Mouse (Mus musculus): ENCODE results near the gene Slc27a5. TPM values are rescaled to one million over a fixed set of nuclear protein-coding genes. Genes with fewer than 3 reads are reported as not detected.

The Slc27a5 gene
- total and polyA plus RNA-seq, 3 experiments, result 0.22 TPM; not detected in 2

- H3K27me3 ChIP-seq (ENCODE audit: insufficient read depth, low read length), result peaks cover 23% of the 10 kb centered on the region
- no peaks in the 10 kb centered on the region for H3K36me3 ChIP-seq (replicated peaks)
- ATAC-seq (ENCODE audit: extremely low read depth, insufficient number of reproducible peaks, low FRiP score, poor library complexity, severe bottlenecking) (no peak), DNase-seq (ENCODE audit: low spot score) (no peak)
- no peaks in the 10 kb centered on the region for H3K9me3 ChIP-seq (replicated peaks)
- H3K4me3 ChIP-seq (ENCODE audit: low read depth, low read length), result no peak overlapping the region
- TF ChIP-seq GATA2 (IDR thresholded peaks at IDR 0.05; ENCODE audit: borderline replicate concordance, low read depth, low read length) (no peak), POLR2AphosphoS5 (IDR thresholded peaks at IDR 0.05; ENCODE audit: insufficient replicate concordance, low read depth, low read length) (no peak), TAL1 (conservative IDR thresholded peaks at IDR 0.05; ENCODE audit: low read depth, low read length) (no peak), GATA1 (IDR thresholded peaks at IDR 0.05; ENCODE audit: borderline replicate concordance, low read length) (no peak), CTCF (IDR thresholded peaks at IDR 0.05; ENCODE audit: low read depth, low read length) (no peak)
- H3K4me1 ChIP-seq (ENCODE audit: insufficient read depth, low read depth, low read length), result peaks cover 15% of the 10 kb centered on the region
Measured at GRCm38 (mm10) chr7:13014275-13014839, 16.4 kb upstream of the Slc27a5 start.

- no peak overlapping the region for H3K4me3 ChIP-seq (ENCODE audit: low read depth, low read length)
- DNase-seq (ENCODE audit: low spot score) (no peak), ATAC-seq (ENCODE audit: extremely low read depth, insufficient number of reproducible peaks, low FRiP score, poor library complexity, severe bottlenecking) (no peak)
- peaks cover 23% of the 10 kb centered on the region for H3K27me3 ChIP-seq (ENCODE audit: insufficient read depth, low read length)
- H3K9me3 ChIP-seq (replicated peaks), result no peaks in the 10 kb centered on the region
- H3K36me3 ChIP-seq (replicated peaks), result peaks cover under 1% of the 10 kb centered on the region
- no peak for TF ChIP-seq GATA1 (IDR thresholded peaks at IDR 0.05; ENCODE audit: borderline replicate concordance, low read length)
- no peak for TF ChIP-seq TAL1 (conservative IDR thresholded peaks at IDR 0.05; ENCODE audit: low read depth, low read length)
- no peak for TF ChIP-seq GATA2 (IDR thresholded peaks at IDR 0.05; ENCODE audit: borderline replicate concordance, low read depth, low read length)
- no peak for TF ChIP-seq CTCF (IDR thresholded peaks at IDR 0.05; ENCODE audit: low read depth, low read length)
- no peak for TF ChIP-seq POLR2AphosphoS5 (IDR thresholded peaks at IDR 0.05; ENCODE audit: insufficient replicate concordance, low read depth, low read length)
- peaks cover 21% of the 10 kb centered on the region for H3K4me1 ChIP-seq (ENCODE audit: insufficient read depth, low read depth, low read length)
Measured at GRCm38 (mm10) chr7:13013671-13014070, 15.7 kb upstream of the Slc27a5 start.

- Histone ChIP-seq H3K9me3 (replicated peaks) (no peaks in the 10 kb centered on the region; the same call in 1 of the 2 replicates), H3K4me1 (ENCODE audit: insufficient read depth, low read depth, low read length) (peaks cover 45% of the 10 kb centered on the region), H3K36me3 (replicated peaks) (peaks cover 34% of the 10 kb centered on the region), H3K4me3 (ENCODE audit: low read depth, low read length) (peak within 1 kb of the TSS; percentile 90), H3K27me3 (ENCODE audit: insufficient read depth, low read length) (peaks cover 7% of the 10 kb centered on the region)
- DNase-seq (ENCODE audit: low spot score) (no peak), ATAC-seq (ENCODE audit: extremely low read depth, insufficient number of reproducible peaks, low FRiP score, poor library complexity, severe bottlenecking) (no peak; the same call in 1 of the 2 replicates)
- TF ChIP-seq CTCF (IDR thresholded peaks at IDR 0.05; ENCODE audit: low read depth, low read length) (no peak), POLR2AphosphoS5 (IDR thresholded peaks at IDR 0.05; ENCODE audit: insufficient replicate concordance, low read depth, low read length) (no peak), GATA2 (IDR thresholded peaks at IDR 0.05; ENCODE audit: borderline replicate concordance, low read depth, low read length) (no peak), TAL1 (conservative IDR thresholded peaks at IDR 0.05; ENCODE audit: low read depth, low read length) (no peak), GATA1 (IDR thresholded peaks at IDR 0.05; ENCODE audit: borderline replicate concordance, low read length) (no peak)
Measured at GRCm38 (mm10) chr7:13010005-13010908, 12.3 kb upstream of the Slc27a5 start, which contains the start of gene Zbtb45. Gene Zbtb45, minus strand, starts transcription at chr7:13010034.

GRCm38 (mm10) chr7:13009143-13010004 is 11.4 kb upstream of the Slc27a5 start:
- TF ChIP-seq GATA2 (IDR thresholded peaks at IDR 0.05; ENCODE audit: borderline replicate concordance, low read depth, low read length), result no peak
- TF ChIP-seq POLR2AphosphoS5 (IDR thresholded peaks at IDR 0.05; ENCODE audit: insufficient replicate concordance, low read depth, low read length), result no peak
- TF ChIP-seq CTCF (IDR thresholded peaks at IDR 0.05; ENCODE audit: low read depth, low read length), result peak; percentile 78
- Histone ChIP-seq H3K4me3 (ENCODE audit: low read depth, low read length) (peak overlapping the region; percentile 90), H3K36me3 (replicated peaks) (peaks cover 42% of the 10 kb centered on the region), H3K9me3 (replicated peaks) (no peaks in the 10 kb centered on the region; the same call in 1 of the 2 replicates), H3K4me1 (ENCODE audit: insufficient read depth, low read depth, low read length) (peaks cover 46% of the 10 kb centered on the region), H3K27me3 (ENCODE audit: insufficient read depth, low read length) (peaks cover 3% of the 10 kb centered on the region)
- ATAC-seq (ENCODE audit: extremely low read depth, insufficient number of reproducible peaks, low FRiP score, poor library complexity, severe bottlenecking) (peak; percentile 91), DNase-seq (ENCODE audit: low spot score) (peak; percentile 70)

- TF ChIP-seq GATA1 (IDR thresholded peaks at IDR 0.05; ENCODE audit: borderline replicate concordance, low read length) (no peak), GATA2 (IDR thresholded peaks at IDR 0.05; ENCODE audit: borderline replicate concordance, low read depth, low read length) (no peak), CTCF (IDR thresholded peaks at IDR 0.05; ENCODE audit: low read depth, low read length) (no peak), TAL1 (conservative IDR thresholded peaks at IDR 0.05; ENCODE audit: low read depth, low read length) (no peak), POLR2AphosphoS5 (IDR thresholded peaks at IDR 0.05; ENCODE audit: insufficient replicate concordance, low read depth, low read length) (no peak)
- peaks cover 44% of the 10 kb centered on the region for H3K4me1 ChIP-seq (ENCODE audit: insufficient read depth, low read depth, low read length)
- no peaks in the 10 kb centered on the region; the same call in 1 of the 2 replicates for H3K9me3 ChIP-seq (replicated peaks)
- peak overlapping the region; percentile 39 for H3K4me3 ChIP-seq (ENCODE audit: low read depth, low read length)
- ATAC-seq (ENCODE audit: extremely low read depth, insufficient number of reproducible peaks, low FRiP score, poor library complexity, severe bottlenecking) (no peak), DNase-seq (ENCODE audit: low spot score) (no peak)
- no peaks in the 10 kb centered on the region; the same call in 1 of the 2 replicates for H3K27me3 ChIP-seq (ENCODE audit: insufficient read depth, low read length)
- peaks cover 55% of the 10 kb centered on the region for H3K36me3 ChIP-seq (replicated peaks)
Measured at GRCm38 (mm10) chr7:13007341-13008092, 9.5 kb upstream of the Slc27a5 start.

All from G1E (cell line).